ENCODE assay signal across 32 mouse cellular contexts in genomic region chr8:45709098-45709497, GRCm38 (mm10).
"Had no signal": no experiment of that assay in that cellular context is flagged by ENCODE, and none has a peak within 500 bp of the region (broad histone marks: within the 10 kb centered on the region; RNA-seq: fewer than 3 reads in every experiment).

No protein-coding gene starts in this region.

- H3K36me3 ChIP-seq: limb, embryonic 10.5 days; limb, embryonic 12.5 days; limb, embryonic 13.5 days; limb, embryonic 15.5 days; liver, embryonic 12.5 days; liver, embryonic 13.5 days; liver, embryonic 15.5 days; lung, embryonic 15.5 days; midbrain, embryonic 12.5 days; midbrain, embryonic 15.5 days; neural tube, embryonic 12.5 days had no signal

- H3K4me2 ChIP-seq: limb, embryonic 12.5 days; limb, embryonic 13.5 days; limb, embryonic 15.5 days; liver, embryonic 11.5 days; liver, embryonic 12.5 days; liver, embryonic 13.5 days; liver, embryonic 15.5 days; lung, embryonic 14.5 days; lung, embryonic 15.5 days; midbrain, embryonic 11.5 days; midbrain, embryonic 12.5 days; midbrain, embryonic 13.5 days; midbrain, embryonic 15.5 days; neural tube, embryonic 12.5 days had no signal

- H3K9ac ChIP-seq: limb, embryonic 12.5 days; limb, embryonic 13.5 days; limb, embryonic 15.5 days; liver, embryonic 12.5 days; liver, embryonic 13.5 days; liver, embryonic 14.5 days; liver, embryonic 15.5 days; liver, postnatal 0 days; lung, embryonic 14.5 days; lung, embryonic 15.5 days; midbrain, embryonic 12.5 days; midbrain, embryonic 13.5 days; midbrain, embryonic 15.5 days; neural tube, embryonic 12.5 days had no signal

- DNase-seq: left cerebral cortex, postnatal 4 days; liver; liver, embryonic 13.5 days; liver, postnatal 0 days; lung, adult 18-20 months; lung, adult 2 months; lung, embryonic 14.5 days; lung, postnatal 10 days; lung, postnatal 14 days; lung, postnatal 36 days; lung, postnatal 4 days; midbrain, embryonic 14.5 days had no signal

- H3K4me3 ChIP-seq: limb, embryonic 10.5 days; limb, embryonic 12.5 days; limb, embryonic 13.5 days; limb, embryonic 15.5 days; liver, embryonic 12.5 days; liver, embryonic 13.5 days; liver, embryonic 15.5 days; lung, embryonic 15.5 days; megakaryocyte, embryonic 14.5 days; midbrain, embryonic 10.5 days; midbrain, embryonic 12.5 days; midbrain, embryonic 13.5 days; midbrain, embryonic 15.5 days; myocyte; neural tube, embryonic 12.5 days had no signal

- H3K27ac ChIP-seq: limb, embryonic 10.5 days; limb, embryonic 12.5 days; limb, embryonic 13.5 days; limb, embryonic 15.5 days; liver, embryonic 12.5 days; liver, embryonic 13.5 days; liver, embryonic 14.5 days; liver, embryonic 15.5 days; lung, embryonic 15.5 days; macrophage; midbrain, embryonic 10.5 days; midbrain, embryonic 12.5 days; midbrain, embryonic 13.5 days; midbrain, embryonic 15.5 days; neural tube, embryonic 12.5 days had no signal

- H3K4me1 ChIP-seq: limb, embryonic 10.5 days; limb, embryonic 12.5 days; limb, embryonic 13.5 days; limb, embryonic 15.5 days; liver, embryonic 12.5 days; liver, embryonic 13.5 days; liver, embryonic 15.5 days; lung, embryonic 15.5 days; megakaryocyte, embryonic 14.5 days; midbrain, embryonic 15.5 days; neural tube, embryonic 12.5 days had no signal

- ATAC-seq: liver, embryonic 12.5 days; liver, postnatal 0 days; lung, postnatal 0 days; midbrain, embryonic 13.5 days; midbrain, embryonic 15.5 days; midbrain, embryonic 16.5 days had no signal

- H3K27me3 ChIP-seq: limb, embryonic 12.5 days; limb, embryonic 13.5 days; limb, embryonic 15.5 days; liver, embryonic 12.5 days; liver, embryonic 13.5 days; liver, embryonic 15.5 days; lung, embryonic 15.5 days; megakaryocyte, embryonic 14.5 days; midbrain, embryonic 12.5 days; midbrain, embryonic 13.5 days; midbrain, embryonic 15.5 days; neural tube, embryonic 12.5 days had no signal

- H3K9me3 ChIP-seq: limb, embryonic 10.5 days; limb, embryonic 12.5 days; limb, embryonic 13.5 days; limb, embryonic 15.5 days; liver, embryonic 12.5 days; liver, embryonic 13.5 days; liver, embryonic 15.5 days; lung, embryonic 15.5 days; midbrain, embryonic 10.5 days; midbrain, embryonic 12.5 days; midbrain, embryonic 13.5 days; midbrain, embryonic 15.5 days; neural tube, embryonic 12.5 days had no signal
